Mouse (Mus musculus) myocyte (in vitro differentiated cells): ENCODE measurements around the gene R3hdm4.

Source experiments
- CEBPB ChIP-seq: IDR thresholded peaks from 2 replicates; pipeline ENCODE4 v1.6.1; 2011; ENCODE audit warnings: mild to moderate bottlenecking, moderate library complexity; ENCODE audit not compliant: poor library complexity, insufficient read depth, severe bottlenecking
- E2F4 ChIP-seq: IDR thresholded peaks from one replicate; pipeline ENCODE4 v1.6.1; 2011; ENCODE audit warnings: mild to moderate bottlenecking, control low read depth, moderate library complexity; ENCODE audit not compliant: insufficient read depth
- MAX ChIP-seq: IDR thresholded peaks from one replicate; pipeline ENCODE4 v1.6.1; 2011; ENCODE audit warnings: low read depth, mild to moderate bottlenecking, control low read depth
- MYOG ChIP-seq, 3 experiments: IDR thresholded peaks; one replicate each; pipeline ENCODE4 v1.6.1; 2011; ENCODE audit warnings: control low read depth in 2 of 3, low read depth in 2 of 3, mild to moderate bottlenecking in 2 of 3; ENCODE audit not compliant: insufficient read length in 2 of 3, control insufficient read depth in 1 of 3, insufficient read depth in 1 of 3
- POLR2A ChIP-seq: IDR thresholded peaks from one replicate; pipeline ENCODE4 v1.6.1; 2011; ENCODE audit warnings: low read depth, mild to moderate bottlenecking, control low read depth, moderate library complexity; ENCODE audit not compliant: insufficient read length
- SRF ChIP-seq: IDR thresholded peaks from one replicate; pipeline ENCODE4 v1.6.1; 2011; ENCODE audit warnings: low read depth; ENCODE audit not compliant: control insufficient read depth, insufficient read length
- TCF12 ChIP-seq: IDR thresholded peaks from one replicate; pipeline ENCODE4 v1.6.1; 2011; ENCODE audit warnings: mild to moderate bottlenecking, control low read depth; ENCODE audit not compliant: poor library complexity, insufficient read depth, severe bottlenecking
- TCF3 ChIP-seq: IDR thresholded peaks from one replicate; pipeline ENCODE4 v1.6.1; 2011; ENCODE audit warnings: low read depth, control low read depth; ENCODE audit not compliant: insufficient read length
- USF1 ChIP-seq: IDR thresholded peaks from one replicate; pipeline ENCODE4 v1.6.1; 2011; ENCODE audit warnings: low read depth, mild to moderate bottlenecking, control low read depth, moderate library complexity

GRCm38 (mm10) chr10:79969124-79969568 lies 48.1 kb upstream of the R3hdm4 start:
- TF ChIP-seq CEBPB, result no peak
- TF ChIP-seq POLR2A, result no peak
- TF ChIP-seq SRF, result no peak
- no peak for TF ChIP-seq TCF12
- TF ChIP-seq MYOG (IDR thresholded peaks at IDR 0.05; ENCODE audit: control insufficient read depth in 1 of 3, insufficient read depth in 1 of 3, insufficient read length in 2 of 3, low read depth in 2 of 3), result peak in 1 of 3 experiments; percentile 36
- TF ChIP-seq USF1, result no peak
- TF ChIP-seq MAX, result no peak
- no peak for TF ChIP-seq TCF3
- TF ChIP-seq E2F4, result no peak
